Mouse (Mus musculus): ENCODE measurements at regions not wholly inside any gene's neighbourhood (a gene's known extent, or its start where the extent isn't known, plus 50 kb on each side); places are given as distances from the start of the nearest gene placed in this dataset.

GRCm38 (mm10) chr3:41155132-41155760 is 72.4 kb upstream of the Pgrmc2 start:
- TF ChIP-seq CTCF (IDR thresholded peaks at IDR 0.05; ENCODE audit: control insufficient read depth, insufficient read depth, insufficient read length) (no peak), USF1 (IDR thresholded peaks at IDR 0.05; ENCODE audit: low read depth) (no peak), MYOG (IDR thresholded peaks at IDR 0.05; ENCODE audit: control insufficient read depth, extremely low read depth, insufficient read length) (no peak), MAX (IDR thresholded peaks at IDR 0.05) (no peak)

Data from C2C12 (cell line).